Comparison of ENCODE assay signal across 8 mouse cellular contexts in the genomic region with DNA sequence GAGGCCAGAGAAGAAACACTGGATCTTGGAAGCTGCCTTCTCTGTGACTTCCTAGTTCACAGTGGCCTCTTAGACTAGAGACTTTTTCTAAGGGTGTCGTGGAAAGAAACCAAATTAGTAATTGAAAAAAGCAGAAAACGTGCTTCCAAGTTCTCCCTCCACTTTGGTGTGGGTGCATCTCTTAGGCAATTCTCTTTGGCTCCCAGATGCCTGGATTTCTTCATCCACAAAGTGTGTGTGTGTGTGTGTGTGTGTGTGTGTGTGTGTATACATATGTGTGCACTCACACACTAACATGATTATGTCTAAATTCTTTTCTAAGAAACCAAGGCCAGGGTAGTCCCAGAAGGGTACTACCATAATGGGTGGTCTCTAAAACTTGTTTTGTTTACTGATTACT. TPM values are rescaled to one million over a fixed set of nuclear protein-coding genes. Genes with fewer than 3 reads are reported as not detected.
DNase-seq lines count a peak whose midpoint lies in the region; ATAC-seq lines count a peak whose summit lies in the region.

No protein-coding gene starts in this region.

- peaks cover 30% of the 10 kb centered on the region for H3K4me1 ChIP-seq in hindbrain, embryonic 13.5 days (replicated peaks)

- no peak overlapping the region for H3K4me3 ChIP-seq in hindbrain, embryonic 13.5 days

- H3K9ac ChIP-seq in hindbrain, embryonic 13.5 days = 0 out of 2 replicates have a peak overlapping the region, but pooled peaks have one; percentile 15

- no peaks in the 10 kb centered on the region for H3K27me3 ChIP-seq in hindbrain, embryonic 13.5 days

- DNase-seq in heart, adult 18-20 months = peak; percentile 65 to 72
- no peak for DNase-seq in heart, postnatal 4 days
- peak; percentile 85 for DNase-seq in adipocyte (ENCODE audit: low spot score)
- peak; percentile 47 for DNase-seq in lung, postnatal 25 days (ENCODE audit: low spot score)
- no peak for DNase-seq in thymus, postnatal 4 days
- DNase-seq in thymus, postnatal 36 days = no peak
- DNase-seq in adrenal gland, postnatal 36 days = no peak

- ATAC-seq in hindbrain, embryonic 13.5 days (ENCODE audit: low FRiP score) = no peak

- WGBS in hindbrain, embryonic 13.5 days = 42% methylated on average over 2 of the region's 2 CpGs

- H3K36me3 ChIP-seq in hindbrain, embryonic 13.5 days = no peaks in the 10 kb centered on the region

- no peak overlapping the region; the same call in 1 of the 2 replicates for H3K27ac ChIP-seq in hindbrain, embryonic 13.5 days

- no peaks in the 10 kb centered on the region for H3K9me3 ChIP-seq in hindbrain, embryonic 13.5 days

- H3K4me2 ChIP-seq in hindbrain, embryonic 13.5 days = 0 out of 2 replicates have a peak overlapping the region, but pooled peaks have one; percentile 31

RNA-seq across cellular contexts. Expression of a gene that starts 1.2 kb away (rescaled TPM):
- 1 to 10 TPM; 4.7 to 5.4 TPM for total RNA-seq in heart, adult 18-20 months (2021)
- 1 to 10 TPM; 7.1 to 7.3 TPM for total RNA-seq in heart, postnatal 4 days (2021)
- 8.6 TPM in 2 replicates for polyA plus RNA-seq in hindbrain, embryonic 13.5 days (2015; fragmentation: Nextera tagmentation; extraction: Ambion mirVana)
- total RNA-seq in adrenal gland, postnatal 36 days (2021) = 10 to 100 TPM; 12.5 to 18.9 TPM

Comparison
In these comparisons a context has a peak if more than half of its experiments do, and no peak if none do; other contexts are left out.
1. DNase-seq: peak in heart, adult 18-20 months (2 of 2), adipocyte (single experiment) and lung, postnatal 25 days (single experiment); none in heart, postnatal 4 days (single experiment), thymus, postnatal 4 days (single experiment), thymus, postnatal 36 days (0 of 2) and adrenal gland, postnatal 36 days (0 of 2).